Mouse (Mus musculus) intestine, postnatal 0 days (tissue): Measurements from ENCODE around the gene Tmem128. TPM values are rescaled to one million over a fixed set of nuclear protein-coding genes. Genes with fewer than 3 reads are reported as not detected.

Experiments used
- ATAC-seq: fragments of 200-750 bp; cut with Nextera tagmentation; 2 replicates; pipeline ENCODE4 v1.8.0; 2017; ENCODE audit warnings: mild to moderate bottlenecking, moderate TSS enrichment, moderate library complexity
- H3K27ac ChIP-seq: fragments of 300-500 bp; sonication (generic); 2 replicates; pipeline ENCODE4 v1.5.1; 2014; ENCODE audit warnings: mild to moderate bottlenecking, low read depth, low read length, moderate library complexity
- H3K27me3 ChIP-seq: fragments of 300-500 bp; sonication (generic); replicated peaks from 2 replicates; pipeline ENCODE4 v1.6.1; 2014; ENCODE audit warnings: low read length, mixed read lengths; ENCODE audit not compliant: control insufficient read depth, insufficient read depth
- H3K36me3 ChIP-seq: fragments of 300-500 bp; sonication (generic); 2 replicates; pipeline ENCODE4 v1.6.1; 2014; ENCODE audit warnings: mild to moderate bottlenecking, moderate library complexity; ENCODE audit not compliant: control insufficient read depth, insufficient read depth
- H3K4me1 ChIP-seq: fragments of 300-500 bp; sonication (generic); replicated peaks from 2 replicates; pipeline ENCODE4 v1.6.1; 2014; ENCODE audit warnings: antibody characterized with exemption, low read length, mixed read lengths; ENCODE audit not compliant: control insufficient read depth, insufficient read depth
- H3K4me2 ChIP-seq: fragments of 300-500 bp; sonication (generic); replicated peaks from 2 replicates; pipeline ENCODE4 v1.6.1; 2014; ENCODE audit warnings: low read depth, mild to moderate bottlenecking, moderate library complexity
- H3K4me3 ChIP-seq: fragments of 300-500 bp; sonication (generic); 2 replicates; pipeline ENCODE4 v1.5.1; 2014; ENCODE audit warnings: low read depth, low read length
- H3K9ac ChIP-seq: fragments of 300-500 bp; sonication (generic); 2 replicates; pipeline ENCODE4 v1.6.1; 2014; ENCODE audit warnings: mild to moderate bottlenecking, low read depth, low read length
- H3K9me3 ChIP-seq: fragments of 300-500 bp; sonication (generic); 2 replicates; pipeline ENCODE4 v1.6.1; 2016; ENCODE audit warnings: mixed run types; ENCODE audit not compliant: control insufficient read depth
- CTCF ChIP-seq: sonication (generic); IDR thresholded peaks from 2 replicates; pipeline ENCODE4 v1.5.1; 2016; ENCODE audit warnings: low read depth, mild to moderate bottlenecking, control low read depth, antibody characterized with exemption, moderate library complexity
- WGBS: fragments of 180-500 bp; shearing (Covaris S2); extraction: QIAGEN DNeasy Blood & Tissue Kit; methylation state at CpG from one replicate; pipeline ENCODE4 v1.1.7; 2014; 5-methylcytosine and 5-hydroxymethylcytosine counted together
- polyA plus RNA-seq: library from polyadenylated mRNA; unstranded; fragments of >200 nt; fragmentation: Nextera tagmentation; extraction: Ambion mirVana; gene quantifications from 2 replicates; pipeline ENCODE4 v1.2.1, GENCODE M21; 2015

The Tmem128 gene
- polyA plus RNA-seq, 1 experiment from 2014 or later, result 83.1 TPM

GRCm38 (mm10) chr5:38236627-38237026, 23.4 kb upstream of the Tmem128 start:
- ATAC-seq, result no peak
- TF ChIP-seq CTCF, result peak; percentile 40
- WGBS, result 95% methylated on average over 2 of the region's 2 CpGs

DNA sequence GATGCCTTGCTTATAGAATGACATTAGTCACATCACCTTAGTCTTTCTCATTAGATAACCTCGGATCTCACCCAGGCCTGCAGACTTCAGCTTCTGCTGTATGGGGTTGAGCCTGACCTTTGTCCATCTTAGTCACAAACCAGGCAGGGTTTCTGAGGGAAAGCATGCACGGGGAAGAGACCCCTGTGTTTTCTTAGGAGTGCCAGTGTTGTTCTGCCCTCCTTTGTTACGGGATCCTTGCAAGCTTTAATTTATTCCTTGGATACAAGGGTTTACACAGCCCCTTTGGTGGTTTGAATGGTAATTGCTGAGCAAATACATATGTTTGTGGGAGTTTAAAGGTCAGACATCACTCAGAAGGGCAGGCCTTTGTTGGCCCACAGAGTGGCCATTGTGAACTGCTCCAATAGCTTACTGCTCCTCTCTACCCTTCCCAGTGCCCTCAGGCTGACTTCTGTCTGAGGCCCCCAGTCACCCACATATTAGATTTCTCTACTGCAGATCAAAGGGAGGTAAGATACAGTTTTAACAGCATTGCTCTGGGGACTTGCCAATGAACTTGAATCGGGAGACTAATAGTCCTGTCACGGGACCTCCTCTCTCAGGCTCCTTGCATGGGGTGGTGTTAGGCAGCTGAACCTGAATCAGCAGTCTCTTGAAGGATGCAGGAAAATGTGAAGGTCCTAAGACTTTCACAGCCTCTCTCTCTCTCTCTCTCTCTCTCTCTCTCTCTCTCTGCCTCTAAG, 19.1 kb upstream of the Tmem128 start:
- no peak overlapping the region for H3K27ac ChIP-seq
- H3K36me3 ChIP-seq, result no peaks in the 10 kb centered on the region
- no peak overlapping the region for H3K4me3 ChIP-seq
- H3K4me1 ChIP-seq, result no peaks in the 10 kb centered on the region
- no peak overlapping the region for H3K9ac ChIP-seq
- H3K9me3 ChIP-seq, result no peaks in the 10 kb centered on the region
- no peaks in the 10 kb centered on the region for H3K27me3 ChIP-seq
- no peak overlapping the region for H3K4me2 ChIP-seq
- WGBS, result 35% methylated on average over 5 of the region's 5 CpGs
- 0 out of 2 replicates have a peak, but pooled peaks have one; percentile 19 for ATAC-seq
- no peak for TF ChIP-seq CTCF

More at GRCm38 (mm10) chr5:38236627-38237026, 23.4 kb upstream of the Tmem128 start:
- H3K9me3 ChIP-seq, result no peaks in the 10 kb centered on the region
- no peak overlapping the region for H3K9ac ChIP-seq
- H3K27me3 ChIP-seq, result no peaks in the 10 kb centered on the region
- H3K4me3 ChIP-seq, result no peak overlapping the region
- peaks cover 19% of the 10 kb centered on the region for H3K36me3 ChIP-seq
- H3K27ac ChIP-seq, result no peak overlapping the region; the same call in 1 of the 2 replicates
- no peak overlapping the region for H3K4me2 ChIP-seq
- H3K4me1 ChIP-seq, result no peaks in the 10 kb centered on the region

GRCm38 (mm10) chr5:38241473-38241834, 18.5 kb upstream of the Tmem128 start:
- TF ChIP-seq CTCF, result no peak
- Histone ChIP-seq H3K36me3 (no peaks in the 10 kb centered on the region), H3K27ac (no peak overlapping the region), H3K27me3 (no peaks in the 10 kb centered on the region), H3K9me3 (no peaks in the 10 kb centered on the region), H3K4me2 (no peak overlapping the region), H3K4me3 (no peak overlapping the region), H3K9ac (no peak overlapping the region), H3K4me1 (no peaks in the 10 kb centered on the region)
- WGBS, result 79% methylated on average over 3 of the region's 3 CpGs
- ATAC-seq, result no peak

DNA sequence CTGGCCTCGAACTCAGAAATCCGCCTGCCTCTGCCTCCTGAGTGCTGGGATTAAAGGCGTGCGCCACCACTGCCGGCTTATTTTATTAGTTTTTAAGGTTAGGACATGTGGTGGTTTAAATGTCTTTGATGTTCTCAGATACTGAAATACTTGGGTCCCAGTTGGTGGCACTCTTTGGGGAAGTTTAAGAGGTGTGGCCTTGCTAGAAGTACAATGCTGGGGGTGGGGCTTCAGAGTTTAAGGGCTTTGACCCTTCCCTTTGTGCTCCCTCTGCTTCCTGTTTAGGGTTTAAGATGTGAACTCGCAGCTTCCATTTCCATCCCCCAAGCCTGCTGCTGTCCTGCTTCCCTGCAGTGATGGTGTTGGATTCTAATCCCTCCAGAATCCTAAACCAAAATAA, 18.0 kb upstream of the Tmem128 start:
- Histone ChIP-seq H3K27me3 (no peaks in the 10 kb centered on the region), H3K4me3 (no peak overlapping the region), H3K9ac (no peak overlapping the region), H3K27ac (no peak overlapping the region), H3K4me2 (no peak overlapping the region), H3K36me3 (no peaks in the 10 kb centered on the region), H3K9me3 (no peaks in the 10 kb centered on the region), H3K4me1 (no peaks in the 10 kb centered on the region)
- TF ChIP-seq CTCF, result no peak
- ATAC-seq, result no peak
- 86% methylated on average over 6 of the region's 6 CpGs for WGBS

- Histone ChIP-seq H3K9me3 (no peaks in the 10 kb centered on the region), H3K27ac (no peak overlapping the region), H3K36me3 (no peaks in the 10 kb centered on the region), H3K9ac (no peak overlapping the region), H3K4me3 (no peak overlapping the region), H3K4me1 (no peaks in the 10 kb centered on the region), H3K27me3 (no peaks in the 10 kb centered on the region), H3K4me2 (no peak overlapping the region)
- WGBS, result 40% methylated on average over 4 of the region's 4 CpGs
- TF ChIP-seq CTCF, result peak; percentile 51
- ATAC-seq, result no peak
Observed at GRCm38 (mm10) chr5:38255195-38255594, 4.8 kb upstream of the Tmem128 start.

DNA sequence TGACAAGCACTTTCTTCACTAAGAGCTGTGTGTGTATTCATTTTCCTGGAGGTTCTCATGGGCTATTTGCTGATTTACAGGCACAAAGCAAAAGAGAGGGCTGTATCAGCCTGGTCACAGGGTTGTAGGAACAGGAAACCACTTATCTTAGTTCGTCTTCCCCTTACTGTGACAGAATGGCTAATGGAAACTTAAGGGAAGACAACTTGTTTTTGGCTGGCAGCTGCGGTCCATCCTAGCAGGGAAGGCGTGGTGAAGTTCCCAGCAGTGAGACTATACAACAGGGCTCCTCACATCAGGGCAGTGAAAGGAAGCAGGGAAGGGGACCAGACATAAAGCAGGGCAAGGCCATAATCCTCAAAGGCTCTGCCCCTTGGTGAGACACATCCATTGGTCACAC, 4.3 kb upstream of the Tmem128 start:
- TF ChIP-seq CTCF, result no peak
- Histone ChIP-seq H3K27me3 (no peaks in the 10 kb centered on the region), H3K9ac (no peak overlapping the region), H3K27ac (no peak overlapping the region), H3K4me3 (no peak overlapping the region), H3K9me3 (no peaks in the 10 kb centered on the region), H3K36me3 (no peaks in the 10 kb centered on the region), H3K4me2 (no peak overlapping the region), H3K4me1 (no peaks in the 10 kb centered on the region)
- ATAC-seq, result no peak
- 72% methylated on average over 3 of the region's 3 CpGs for WGBS

DNA sequence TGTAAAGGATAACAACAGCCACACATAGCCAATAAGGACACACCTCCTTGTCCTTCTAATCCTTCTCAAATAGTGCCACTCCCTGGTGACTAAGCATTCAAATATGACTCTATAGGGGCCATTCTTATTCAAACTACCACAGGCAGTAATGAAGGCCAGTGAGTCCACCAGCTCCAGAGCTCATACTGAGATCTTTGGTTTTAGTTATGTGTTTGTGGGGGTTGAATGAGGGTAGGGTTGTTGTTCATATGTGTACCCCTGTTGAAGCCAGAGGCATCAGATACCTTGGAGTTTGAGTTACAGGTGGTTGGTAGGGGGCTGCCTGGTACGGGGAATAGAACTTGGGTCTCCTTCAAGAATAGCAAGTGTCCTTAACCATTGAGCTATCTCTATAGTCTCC, 3.4 kb upstream of the Tmem128 start:
- Histone ChIP-seq H3K9me3 (no peaks in the 10 kb centered on the region), H3K4me2 (no peak overlapping the region), H3K4me1 (peaks cover 3% of the 10 kb centered on the region; the same call in 1 of the 2 replicates), H3K27me3 (no peaks in the 10 kb centered on the region), H3K4me3 (no peak overlapping the region), H3K27ac (no peak overlapping the region), H3K36me3 (no peaks in the 10 kb centered on the region), H3K9ac (no peak overlapping the region)
- no peak for ATAC-seq
- TF ChIP-seq CTCF, result no peak
- WGBS, result 88% methylated on average over 1 of the region's 1 CpGs
